Mouse (Mus musculus): ENCODE results near the gene Col5a2.
"Not testable (repeated sequence)": the region's sequence is repeated elsewhere in the genome, so short reads cannot be mapped to it uniquely, and the experiment has no call there.

- not testable (repeated sequence) for TF ChIP-seq CTCF (IDR thresholded peaks at IDR 0.05; ENCODE audit: low read depth, low read length); POLR2A (IDR thresholded peaks at IDR 0.05; ENCODE audit: insufficient read depth, low read length); EP300 (IDR thresholded peaks at IDR 0.05; ENCODE audit: insufficient read depth, low read depth, low read length)
Observed at GRCm38 (mm10) chr1:45429145-45429544, 73.9 kb downstream of the Col5a2 start.
